8 mouse cellular contexts compared by ENCODE assay signal in the genomic region with DNA sequence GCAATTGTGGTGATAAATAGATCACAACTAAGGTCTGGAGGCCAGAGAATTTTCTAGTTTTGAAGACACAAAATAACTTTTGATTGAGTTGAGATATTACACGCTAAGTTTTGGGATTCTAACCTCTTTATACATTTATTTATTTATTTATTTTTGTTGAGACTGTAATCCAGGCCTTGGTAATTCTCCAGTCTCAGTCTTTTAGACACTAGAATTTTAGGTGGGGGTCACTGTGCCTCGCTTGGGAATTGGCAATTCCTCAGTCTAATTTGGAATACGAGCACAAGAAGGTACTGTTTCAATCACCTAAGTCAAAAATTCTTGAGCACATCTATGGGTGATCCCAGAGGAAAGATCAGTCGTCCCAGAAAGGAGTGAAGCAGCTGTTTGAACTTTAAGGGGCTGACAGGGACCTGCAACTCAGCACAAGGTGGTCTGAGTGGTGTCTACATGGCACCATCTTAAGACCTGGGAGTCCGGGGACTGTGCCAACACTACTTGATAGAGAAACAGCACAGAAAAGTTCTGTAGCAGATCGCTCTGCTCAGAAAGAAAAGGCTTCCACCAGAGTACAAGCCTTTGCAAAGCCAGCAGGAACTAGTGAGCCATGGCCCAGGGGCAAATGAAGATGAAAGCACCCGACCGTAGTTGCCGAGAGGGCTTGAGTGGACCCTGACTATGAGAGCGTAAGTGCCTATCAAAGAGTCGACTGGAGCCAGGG. TPM values are rescaled to one million over a fixed set of nuclear protein-coding genes. Genes with fewer than 3 reads are reported as not detected.
A peak's percentile ranks its signal among the peaks of the same experiment; 100 is the strongest.
DNase-seq lines count a peak whose midpoint lies in the region; ATAC-seq and TF ChIP-seq lines count a peak whose summit lies in the region.

No protein-coding gene starts in this region.

- peak overlapping the region; percentile 92 for H3K27ac ChIP-seq in layer of hippocampus, adult 2 months
- H3K27ac ChIP-seq in brown adipose tissue, adult 24 weeks (replicated peaks; ENCODE audit: low read depth, low read length), result peak overlapping the region; percentile 58
- H3K27ac ChIP-seq in forebrain, embryonic 10.5 days, result peak overlapping the region; percentile 86
- peak overlapping the region; percentile 59 for H3K27ac ChIP-seq in hindbrain, postnatal 0 days
- H3K27ac ChIP-seq in lung, embryonic 15.5 days, result 0 out of 2 replicates have a peak overlapping the region, but pooled peaks have one; percentile 2
- H3K27ac ChIP-seq in stomach, embryonic 15.5 days, result 0 out of 2 replicates have a peak overlapping the region, but pooled peaks have one; percentile 41

- peak overlapping the region; percentile 97 for H3K4me2 ChIP-seq in hindbrain, postnatal 0 days (ENCODE audit: low read depth, low read length)
- H3K4me2 ChIP-seq in lung, embryonic 15.5 days, result peak overlapping the region; percentile 88
- H3K4me2 ChIP-seq in stomach, embryonic 15.5 days, result peak overlapping the region; percentile 73

- H3K4me3 ChIP-seq in layer of hippocampus, adult 2 months, result peak overlapping the region; percentile 90
- H3K4me3 ChIP-seq in brown adipose tissue, adult 24 weeks (ENCODE audit: insufficient read depth, low read depth, low read length), result peak overlapping the region; percentile 76
- H3K4me3 ChIP-seq in forebrain, embryonic 10.5 days, result peak overlapping the region; percentile 84
- H3K4me3 ChIP-seq in hindbrain, postnatal 0 days (ENCODE audit: low read length), result peak overlapping the region; percentile 69
- peak overlapping the region; percentile 67 for H3K4me3 ChIP-seq in lung, embryonic 15.5 days
- peak overlapping the region; percentile 95 for H3K4me3 ChIP-seq in stomach, embryonic 15.5 days (replicated peaks)

- no peaks in the 10 kb centered on the region for H3K27me3 ChIP-seq in forebrain, embryonic 10.5 days (ENCODE audit: poor library complexity, severe bottlenecking)
- no peaks in the 10 kb centered on the region for H3K27me3 ChIP-seq in hindbrain, postnatal 0 days (ENCODE audit: insufficient read depth, low read length)
- no peaks in the 10 kb centered on the region for H3K27me3 ChIP-seq in lung, embryonic 15.5 days
- H3K27me3 ChIP-seq in stomach, embryonic 15.5 days (replicated peaks), result no peaks in the 10 kb centered on the region

- peaks cover 22% of the 10 kb centered on the region for H3K36me3 ChIP-seq in forebrain, embryonic 10.5 days (replicated peaks)
- H3K36me3 ChIP-seq in hindbrain, postnatal 0 days (ENCODE audit: insufficient read depth, low read length), result no peaks in the 10 kb centered on the region
- H3K36me3 ChIP-seq in lung, embryonic 15.5 days, result peaks cover 18% of the 10 kb centered on the region
- 0 out of 2 replicates have a peak, but pooled peaks cover 5% of the 10 kb centered on the region for H3K36me3 ChIP-seq in stomach, embryonic 15.5 days

- H3K4me1 ChIP-seq in brown adipose tissue, adult 24 weeks (ENCODE audit: control insufficient read depth, insufficient read depth, insufficient read length, low read length), result 0 out of 2 replicates have a peak, but pooled peaks cover 3% of the 10 kb centered on the region
- peaks cover 20% of the 10 kb centered on the region for H3K4me1 ChIP-seq in forebrain, embryonic 10.5 days
- H3K4me1 ChIP-seq in hindbrain, postnatal 0 days (ENCODE audit: insufficient read depth, low read length), result peaks cover 13% of the 10 kb centered on the region
- peaks cover 15% of the 10 kb centered on the region for H3K4me1 ChIP-seq in lung, embryonic 15.5 days
- H3K4me1 ChIP-seq in stomach, embryonic 15.5 days, result 0 out of 2 replicates have a peak, but pooled peaks cover 3% of the 10 kb centered on the region

- no peaks in the 10 kb centered on the region for H3K9me3 ChIP-seq in forebrain, embryonic 10.5 days
- no peaks in the 10 kb centered on the region for H3K9me3 ChIP-seq in hindbrain, postnatal 0 days (ENCODE audit: low read length)
- no peaks in the 10 kb centered on the region for H3K9me3 ChIP-seq in lung, embryonic 15.5 days
- no peaks in the 10 kb centered on the region for H3K9me3 ChIP-seq in stomach, embryonic 15.5 days

- TF ChIP-seq CTCF in layer of hippocampus, adult 2 months (conservative IDR thresholded peaks at IDR 0.05), result no peak
- no peak for TF ChIP-seq CTCF in hindbrain, postnatal 0 days (IDR thresholded peaks at IDR 0.05; ENCODE audit: low read depth)

- 33% methylated on average over 11 of the region's 11 CpGs for WGBS in forebrain, embryonic 10.5 days
- 35% methylated on average over 11 of the region's 11 CpGs for WGBS in hindbrain, postnatal 0 days
- 32% methylated on average over 11 of the region's 11 CpGs for WGBS in lung, embryonic 15.5 days
- WGBS in stomach, embryonic 15.5 days, result 39% methylated on average over 11 of the region's 11 CpGs

- peak overlapping the region; percentile 63 for H3K9ac ChIP-seq in hindbrain, postnatal 0 days (replicated peaks; ENCODE audit: low read length)
- H3K9ac ChIP-seq in lung, embryonic 15.5 days, result peak overlapping the region; percentile 59
- H3K9ac ChIP-seq in stomach, embryonic 15.5 days, result peak overlapping the region; percentile 71

- peak; percentile 55 for ATAC-seq in hindbrain, postnatal 0 days
- ATAC-seq in lung, embryonic 15.5 days (ENCODE audit: borderline replicate concordance, extremely low read depth, low FRiP score, low TSS enrichment), result peak; percentile 62; the same call in 1 of the 2 replicates
- ATAC-seq in stomach, embryonic 15.5 days (ENCODE audit: insufficient read depth, low FRiP score, low read depth), result peak; percentile 45; the same call in 1 of the 2 replicates

- DNase-seq in layer of hippocampus, adult 2 months (ENCODE audit: low spot score in 2 of 2), result no peak
- DNase-seq in layer of hippocampus, adult 9-10 months (ENCODE audit: low spot score), result no peak
- DNase-seq in forebrain, embryonic 10.5 days (ENCODE audit: extremely low spot score, low spot score), result peak; percentile 28
- peak; percentile 21 for DNase-seq in hindbrain, postnatal 0 days (ENCODE audit: low spot score)
- no peak for DNase-seq in urinary bladder, postnatal 14 days (ENCODE audit: low spot score)

RNA-seq across cellular contexts. Expression of a gene that starts 0.8 kb away (rescaled TPM):
- 10 to 100 TPM; 19.7 to 20.7 TPM for total RNA-seq in layer of hippocampus, adult 2 months (2021)
- polyA plus RNA-seq in brown adipose tissue, adult 24 weeks (2012; ENCODE audit: insufficient read depth, insufficient read length, missing spikeins), result 6.0 and 6.4 TPM in 2 replicates
- polyA plus RNA-seq in forebrain, embryonic 10.5 days (2016; fragmentation: Nextera tagmentation; extraction: Ambion mirVana), result 44.1 and 45.1 TPM in 2 replicates
- total RNA-seq in hindbrain, postnatal 0 days (2014; rRNA removed), result 6.6 and 7.1 TPM in 2 replicates
- polyA plus RNA-seq in hindbrain, postnatal 0 days (2015; fragmentation: Nextera tagmentation; extraction: Ambion mirVana), result 12.0 and 13.4 TPM in 2 replicates
- polyA plus RNA-seq in lung, embryonic 15.5 days (2015; fragmentation: Nextera tagmentation; extraction: Ambion mirVana), result 25.1 TPM in 2 replicates
- polyA plus RNA-seq in stomach, embryonic 15.5 days (2015; fragmentation: Nextera tagmentation; extraction: Ambion mirVana), result 17.8 and 20.1 TPM in 2 replicates

RNA-seq across cellular contexts. Expression of a gene that starts 18.3 kb away (rescaled TPM):
- 1 to 10 TPM; 3.9 to 4.0 TPM for total RNA-seq in layer of hippocampus, adult 2 months (2021)
- polyA plus RNA-seq in brown adipose tissue, adult 24 weeks (2012; ENCODE audit: insufficient read depth, insufficient read length, missing spikeins), result not detected in 2 replicates
- 0.29 and 0.46 TPM in 2 replicates for polyA plus RNA-seq in forebrain, embryonic 10.5 days (2016; fragmentation: Nextera tagmentation; extraction: Ambion mirVana)
- 0.52 TPM in 1 of 2 replicates, not detected in the other for total RNA-seq in hindbrain, postnatal 0 days (2014; rRNA removed)
- polyA plus RNA-seq in hindbrain, postnatal 0 days (2015; fragmentation: Nextera tagmentation; extraction: Ambion mirVana), result 0.86 and 1.1 TPM in 2 replicates
- polyA plus RNA-seq in lung, embryonic 15.5 days (2015; fragmentation: Nextera tagmentation; extraction: Ambion mirVana), result 2.5 and 3.1 TPM in 2 replicates
- polyA plus RNA-seq in stomach, embryonic 15.5 days (2015; fragmentation: Nextera tagmentation; extraction: Ambion mirVana), result 0.37 and 0.40 TPM in 2 replicates

Comparison
In these comparisons a context has a peak if more than half of its experiments do, and no peak if none do; other contexts are left out.
1. DNase-seq: peak in forebrain, embryonic 10.5 days (single experiment) and hindbrain, postnatal 0 days (single experiment); none in layer of hippocampus, adult 2 months (0 of 2), layer of hippocampus, adult 9-10 months (single experiment) and urinary bladder, postnatal 14 days (single experiment).
2. H3K27ac ChIP-seq: peak in every context shown above with its lines; median percentile 92 in layer of hippocampus, adult 2 months; 86 in forebrain, embryonic 10.5 days; 59 in hindbrain, postnatal 0 days; 58 in brown adipose tissue, adult 24 weeks; 41 in stomach, embryonic 15.5 days; 2 in lung, embryonic 15.5 days.
3. Peak in every context shown above with its lines, with median percentiles within 50 percentile points of each other: H3K4me3 ChIP-seq, ATAC-seq, H3K4me2 ChIP-seq and H3K9ac ChIP-seq.